Mouse (Mus musculus): ENCODE measurements at regions not wholly inside any gene's neighbourhood (a gene's known extent, or its start where the extent isn't known, plus 50 kb on each side); places are given as distances from the start of the nearest gene placed in this dataset.

- Histone ChIP-seq H3K4me3 (replicated peaks) (no peak overlapping the region), H3K36me3 (no peaks in the 10 kb centered on the region), H3K9ac (replicated peaks) (no peak overlapping the region), H3K27ac (replicated peaks) (no peak overlapping the region), H3K9me3 (replicated peaks) (no peaks in the 10 kb centered on the region), H3K4me2 (no peak overlapping the region), H3K27me3 (replicated peaks) (no peaks in the 10 kb centered on the region), H3K4me1 (no peaks in the 10 kb centered on the region)
- ATAC-seq (ENCODE audit: low FRiP score), result no peak
- 82% methylated on average over 6 of the region's 6 CpGs for WGBS
Measured at GRCm38 (mm10) chr8:49631286-49631685, 787.5 kb upstream of the Tenm3 start.

- no peaks in the 10 kb centered on the region for H3K27me3 ChIP-seq (replicated peaks)
- no peak overlapping the region for H3K4me3 ChIP-seq (replicated peaks)
- ATAC-seq (ENCODE audit: low FRiP score), result no peak
- no peak overlapping the region for H3K27ac ChIP-seq (replicated peaks)
- WGBS, result 16% methylated on average over 10 of the region's 10 CpGs
- H3K4me2 ChIP-seq, result no peak overlapping the region
- H3K9me3 ChIP-seq (replicated peaks), result no peaks in the 10 kb centered on the region
- H3K36me3 ChIP-seq, result no peaks in the 10 kb centered on the region
- no peaks in the 10 kb centered on the region for H3K4me1 ChIP-seq
- no peak overlapping the region for H3K9ac ChIP-seq (replicated peaks)
Measured at GRCm38 (mm10) chr8:49627966-49628495, 784.3 kb upstream of the Tenm3 start.

- Histone ChIP-seq H3K4me3 (replicated peaks) (no peak overlapping the region), H3K27me3 (replicated peaks) (no peaks in the 10 kb centered on the region), H3K9me3 (replicated peaks) (no peaks in the 10 kb centered on the region), H3K27ac (replicated peaks) (no peak overlapping the region), H3K9ac (replicated peaks) (no peak overlapping the region), H3K4me1 (no peaks in the 10 kb centered on the region), H3K36me3 (no peaks in the 10 kb centered on the region), H3K4me2 (no peak overlapping the region)
- 46% methylated on average over 2 of the region's 2 CpGs for WGBS
- ATAC-seq (ENCODE audit: low FRiP score), result no peak
Measured at GRCm38 (mm10) chr8:49595501-49595900, 751.8 kb upstream of the Tenm3 start.

- Histone ChIP-seq H3K9me3 (replicated peaks) (no peaks in the 10 kb centered on the region), H3K27ac (replicated peaks) (no peak overlapping the region), H3K4me2 (no peak overlapping the region), H3K4me3 (replicated peaks) (no peak overlapping the region), H3K27me3 (replicated peaks) (no peaks in the 10 kb centered on the region), H3K9ac (replicated peaks) (no peak overlapping the region), H3K4me1 (no peaks in the 10 kb centered on the region), H3K36me3 (no peaks in the 10 kb centered on the region)
- 20% methylated on average over 3 of the region's 3 CpGs for WGBS
- no peak for ATAC-seq (ENCODE audit: low FRiP score)
Measured at GRCm38 (mm10) chr8:49567423-49567822, 723.7 kb upstream of the Tenm3 start.

- 74% methylated on average over 5 of the region's 5 CpGs for WGBS
Measured at GRCm38 (mm10) chr8:49563499-49564279, 719.9 kb upstream of the Tenm3 start.

GRCm38 (mm10) chr8:49562976-49563375 lies 719.2 kb upstream of the Tenm3 start:
- H3K4me2 ChIP-seq, result no peak overlapping the region
- no peaks in the 10 kb centered on the region for H3K9me3 ChIP-seq (replicated peaks)
- H3K9ac ChIP-seq (replicated peaks), result no peak overlapping the region
- H3K27me3 ChIP-seq (replicated peaks), result no peaks in the 10 kb centered on the region
- H3K4me3 ChIP-seq (replicated peaks), result no peak overlapping the region
- ATAC-seq (ENCODE audit: low FRiP score), result no peak
- H3K4me1 ChIP-seq, result no peaks in the 10 kb centered on the region
- WGBS, result 84% methylated on average over 4 of the region's 4 CpGs
- H3K36me3 ChIP-seq, result no peaks in the 10 kb centered on the region
- no peak overlapping the region for H3K27ac ChIP-seq (replicated peaks)

More at GRCm38 (mm10) chr8:49563499-49564279, 719.9 kb upstream of the Tenm3 start:
- H3K27me3 ChIP-seq (replicated peaks), result no peaks in the 10 kb centered on the region
- H3K9ac ChIP-seq (replicated peaks), result no peak overlapping the region
- H3K27ac ChIP-seq (replicated peaks), result no peak overlapping the region
- H3K36me3 ChIP-seq, result no peaks in the 10 kb centered on the region
- no peak for ATAC-seq (ENCODE audit: low FRiP score)
- no peaks in the 10 kb centered on the region for H3K9me3 ChIP-seq (replicated peaks)
- no peaks in the 10 kb centered on the region for H3K4me1 ChIP-seq
- no peak overlapping the region for H3K4me3 ChIP-seq (replicated peaks)
- no peak overlapping the region for H3K4me2 ChIP-seq

GRCm38 (mm10) chr8:49555724-49556457 lies 712.1 kb upstream of the Tenm3 start:
- Histone ChIP-seq H3K27ac (replicated peaks) (no peak overlapping the region), H3K36me3 (no peaks in the 10 kb centered on the region), H3K4me3 (replicated peaks) (no peak overlapping the region), H3K4me1 (no peaks in the 10 kb centered on the region), H3K9me3 (replicated peaks) (no peaks in the 10 kb centered on the region), H3K4me2 (no peak overlapping the region), H3K9ac (replicated peaks) (no peak overlapping the region), H3K27me3 (replicated peaks) (no peaks in the 10 kb centered on the region)
- ATAC-seq (ENCODE audit: low FRiP score), result no peak
- WGBS, result 78% methylated on average over 7 of the region's 7 CpGs

GRCm38 (mm10) chr8:49553175-49553574 lies 709.4 kb upstream of the Tenm3 start:
- WGBS, result 88% methylated on average over 3 of the region's 3 CpGs
- H3K36me3 ChIP-seq, result no peaks in the 10 kb centered on the region
- H3K27ac ChIP-seq (replicated peaks), result no peak overlapping the region
- H3K4me1 ChIP-seq, result no peaks in the 10 kb centered on the region
- no peak overlapping the region for H3K9ac ChIP-seq (replicated peaks)
- H3K4me3 ChIP-seq (replicated peaks), result no peak overlapping the region
- H3K4me2 ChIP-seq, result no peak overlapping the region
- H3K9me3 ChIP-seq (replicated peaks), result no peaks in the 10 kb centered on the region
- H3K27me3 ChIP-seq (replicated peaks), result no peaks in the 10 kb centered on the region
- no peak for ATAC-seq (ENCODE audit: low FRiP score)

- WGBS, result 91% methylated on average over 4 of the region's 4 CpGs
- H3K9me3 ChIP-seq (replicated peaks), result no peaks in the 10 kb centered on the region
- no peaks in the 10 kb centered on the region for H3K4me1 ChIP-seq
- no peaks in the 10 kb centered on the region for H3K36me3 ChIP-seq
- no peak for ATAC-seq (ENCODE audit: low FRiP score)
- H3K9ac ChIP-seq (replicated peaks), result no peak overlapping the region
- no peak overlapping the region for H3K4me3 ChIP-seq (replicated peaks)
- H3K27ac ChIP-seq (replicated peaks), result no peak overlapping the region
- no peak overlapping the region for H3K4me2 ChIP-seq
- H3K27me3 ChIP-seq (replicated peaks), result no peaks in the 10 kb centered on the region
Measured at GRCm38 (mm10) chr8:49543321-49543720, 699.6 kb upstream of the Tenm3 start.

- no peak overlapping the region for H3K27ac ChIP-seq (replicated peaks)
- no peak overlapping the region for H3K4me2 ChIP-seq
- H3K4me1 ChIP-seq, result no peaks in the 10 kb centered on the region
- no peak overlapping the region for H3K4me3 ChIP-seq (replicated peaks)
- no peaks in the 10 kb centered on the region for H3K9me3 ChIP-seq (replicated peaks)
- ATAC-seq (ENCODE audit: low FRiP score), result no peak
- H3K9ac ChIP-seq (replicated peaks), result no peak overlapping the region
- WGBS, result 77% methylated on average over 5 of the region's 5 CpGs
- no peaks in the 10 kb centered on the region for H3K27me3 ChIP-seq (replicated peaks)
- H3K36me3 ChIP-seq, result no peaks in the 10 kb centered on the region
Measured at GRCm38 (mm10) chr8:49541337-49541736, 697.6 kb upstream of the Tenm3 start.

GRCm38 (mm10) chr8:49533412-49534351 lies 689.9 kb upstream of the Tenm3 start:
- WGBS, result 64% methylated on average over 5 of the region's 5 CpGs

More at GRCm38 (mm10) chr8:49533412-49534351, 689.9 kb upstream of the Tenm3 start:
- Histone ChIP-seq H3K27ac (replicated peaks) (no peak overlapping the region), H3K4me1 (no peaks in the 10 kb centered on the region), H3K36me3 (no peaks in the 10 kb centered on the region), H3K27me3 (replicated peaks) (no peaks in the 10 kb centered on the region), H3K9me3 (replicated peaks) (no peaks in the 10 kb centered on the region), H3K9ac (replicated peaks) (no peak overlapping the region), H3K4me3 (replicated peaks) (no peak overlapping the region), H3K4me2 (no peak overlapping the region)
- no peak for ATAC-seq (ENCODE audit: low FRiP score)

All from neural tube, embryonic 15.5 days (tissue).